Mouse (Mus musculus) liver, postnatal 0 days (tissue): Measurements from ENCODE around the gene Ccn6. TPM values are rescaled to one million over a fixed set of nuclear protein-coding genes. Genes with fewer than 3 reads are reported as not detected.
A peak's percentile ranks its signal among the peaks of the same experiment; 100 is the strongest.

ENCODE experiments used
- ATAC-seq: fragments of 200-750 bp; cut with Nextera tagmentation; 2 replicates; pipeline ENCODE4 v1.8.0; 2017; ENCODE audit warnings: mild to moderate bottlenecking, moderate library complexity
- DNase-seq: peaks from one replicate; pipeline ENCODE4 v3.0.0-alpha.2; 2016
- H3K27ac ChIP-seq: fragments of 300-500 bp; sonication (generic); 2 replicates; pipeline ENCODE4 v1.5.1; 2014; ENCODE audit warnings: antibody characterized with exemption, moderate library complexity, mild to moderate bottlenecking, low read depth
- H3K27me3 ChIP-seq: fragments of 300-500 bp; sonication (generic); 2 replicates; pipeline ENCODE4 v1.6.1; 2014; ENCODE audit warnings: low read length, control low read depth, mixed read lengths; ENCODE audit not compliant: insufficient read depth
- H3K36me3 ChIP-seq: fragments of 300-500 bp; sonication (generic); replicated peaks from 2 replicates; pipeline ENCODE4 v1.6.1; 2014; ENCODE audit warnings: mild to moderate bottlenecking, control low read depth, low read length, moderate library complexity, mixed read lengths; ENCODE audit not compliant: insufficient read depth
- H3K4me1 ChIP-seq: fragments of 300-500 bp; sonication (generic); 2 replicates; pipeline ENCODE4 v1.6.1; 2014; ENCODE audit warnings: antibody characterized with exemption, mild to moderate bottlenecking, control low read depth; ENCODE audit not compliant: insufficient read depth
- H3K4me2 ChIP-seq: fragments of 300-500 bp; sonication (generic); 2 replicates; pipeline ENCODE4 v1.6.1; 2014; ENCODE audit warnings: low read depth, mild to moderate bottlenecking, low read length, moderate library complexity, mixed read lengths
- H3K4me3 ChIP-seq: fragments of 300-500 bp; sonication (generic); 2 replicates; pipeline ENCODE4 v1.5.1; 2014; ENCODE audit warnings: low read depth, low read length
- H3K9ac ChIP-seq: fragments of 300-500 bp; sonication (generic); replicated peaks from 2 replicates; pipeline ENCODE4 v1.6.1; 2014; ENCODE audit warnings: mild to moderate bottlenecking, moderate library complexity
- H3K9me3 ChIP-seq: fragments of 300-500 bp; sonication (generic); 2 replicates; pipeline ENCODE4 v1.6.1; 2016; ENCODE audit warnings: mild to moderate bottlenecking, control low read depth, low read length, mixed read lengths
- CTCF ChIP-seq: sonication (generic); IDR thresholded peaks from 2 replicates; pipeline ENCODE4 v1.5.1; 2016; ENCODE audit warnings: antibody characterized with exemption, low read depth
- EP300 ChIP-seq: IDR thresholded peaks from 2 replicates; pipeline ENCODE4 v1.6.1; 2016; ENCODE audit warnings: antibody characterized with exemption, low read depth, mild to moderate bottlenecking
- WGBS: fragments of 180-500 bp; shearing (Covaris S2); extraction: QIAGEN DNeasy Blood & Tissue Kit; methylation state at CpG from one replicate; pipeline ENCODE4 v1.1.7; 2014; ENCODE audit not compliant: insufficient replicate concordance; 5-methylcytosine and 5-hydroxymethylcytosine counted together
- polyA plus RNA-seq: library from polyadenylated mRNA; unstranded; fragments of >200 nt; fragmentation: Nextera tagmentation; extraction: Ambion mirVana; gene quantifications from 2 replicates; pipeline ENCODE4 v1.2.1, GENCODE M21; 2015

Ccn6 gene
- polyA plus RNA-seq, 1 experiment from 2014 or later: not detected

GRCm38 (mm10) chr10:39121412-39121811 lies 42.2 kb downstream of the Ccn6 start:
- no peaks in the 10 kb centered on the region for H3K27me3 ChIP-seq
- DNase-seq (no peak), ATAC-seq (no peak)
- H3K9ac ChIP-seq: no peak overlapping the region
- no peak overlapping the region for H3K4me2 ChIP-seq
- no peak overlapping the region for H3K27ac ChIP-seq
- H3K4me1 ChIP-seq: no peaks in the 10 kb centered on the region
- H3K36me3 ChIP-seq: no peaks in the 10 kb centered on the region
- H3K4me3 ChIP-seq: no peak overlapping the region
- WGBS: 22% methylated on average over 4 of the region's 4 CpGs
- TF ChIP-seq EP300 (no peak), CTCF (peak; percentile 37)
- no peaks in the 10 kb centered on the region for H3K9me3 ChIP-seq

GRCm38 (mm10) chr10:39109489-39109874 lies 54.1 kb downstream of the Ccn6 start:
- H3K27me3 ChIP-seq: no peaks in the 10 kb centered on the region
- WGBS: 65% methylated on average over 4 of the region's 4 CpGs
- no peak overlapping the region for H3K4me2 ChIP-seq
- no peak overlapping the region for H3K4me3 ChIP-seq
- no peaks in the 10 kb centered on the region for H3K4me1 ChIP-seq
- H3K36me3 ChIP-seq: no peaks in the 10 kb centered on the region
- H3K27ac ChIP-seq: no peak overlapping the region
- H3K9me3 ChIP-seq: no peaks in the 10 kb centered on the region
- ATAC-seq: no peak
- no peak for DNase-seq
- H3K9ac ChIP-seq: no peak overlapping the region
- TF ChIP-seq EP300: no peak
- no peak for TF ChIP-seq CTCF

- no peak for ATAC-seq
- DNase-seq: no peak
Observed at GRCm38 (mm10) chr10:39108837-39109488, 54.6 kb downstream of the Ccn6 start.

GRCm38 (mm10) chr10:39106935-39107334 lies 56.7 kb downstream of the Ccn6 start:
- Histone ChIP-seq H3K27ac (no peak overlapping the region), H3K4me3 (no peak overlapping the region), H3K4me2 (no peak overlapping the region), H3K36me3 (no peaks in the 10 kb centered on the region), H3K27me3 (no peaks in the 10 kb centered on the region), H3K4me1 (no peaks in the 10 kb centered on the region), H3K9me3 (no peaks in the 10 kb centered on the region), H3K9ac (no peak overlapping the region)
- TF ChIP-seq CTCF (no peak), EP300 (no peak)
- DNase-seq (no peak), ATAC-seq (no peak)
- WGBS: 71% methylated on average over 4 of the region's 4 CpGs

More at GRCm38 (mm10) chr10:39108837-39109488, 54.6 kb downstream of the Ccn6 start:
- no peak overlapping the region for H3K4me2 ChIP-seq
- H3K4me1 ChIP-seq: no peaks in the 10 kb centered on the region
- H3K9ac ChIP-seq: no peak overlapping the region
- no peaks in the 10 kb centered on the region for H3K9me3 ChIP-seq
- H3K36me3 ChIP-seq: no peaks in the 10 kb centered on the region
- no peak for TF ChIP-seq EP300
- no peak for TF ChIP-seq CTCF
- 40% methylated on average over 10 of the region's 10 CpGs for WGBS
- H3K27me3 ChIP-seq: no peaks in the 10 kb centered on the region
- no peak overlapping the region for H3K4me3 ChIP-seq
- H3K27ac ChIP-seq: no peak overlapping the region

- DNase-seq: no peak
- ATAC-seq: no peak
- H3K36me3 ChIP-seq: no peaks in the 10 kb centered on the region
- 71% methylated on average over 3 of the region's 3 CpGs for WGBS
- no peaks in the 10 kb centered on the region for H3K4me1 ChIP-seq
- no peak overlapping the region for H3K4me3 ChIP-seq
- H3K9ac ChIP-seq: no peak overlapping the region
- no peak overlapping the region for H3K27ac ChIP-seq
- H3K9me3 ChIP-seq: no peaks in the 10 kb centered on the region
- no peak overlapping the region for H3K4me2 ChIP-seq
- no peak for TF ChIP-seq EP300
- no peak for TF ChIP-seq CTCF
- no peaks in the 10 kb centered on the region for H3K27me3 ChIP-seq
Observed at GRCm38 (mm10) chr10:39106413-39106812, 57.2 kb downstream of the Ccn6 start.

GRCm38 (mm10) chr10:39104803-39105449 lies 58.7 kb downstream of the Ccn6 start:
- WGBS: 83% methylated on average over 8 of the region's 8 CpGs
- Histone ChIP-seq H3K36me3 (no peaks in the 10 kb centered on the region), H3K9me3 (no peaks in the 10 kb centered on the region), H3K4me3 (no peak overlapping the region), H3K27ac (no peak overlapping the region), H3K9ac (no peak overlapping the region), H3K4me1 (no peaks in the 10 kb centered on the region), H3K27me3 (no peaks in the 10 kb centered on the region), H3K4me2 (no peak overlapping the region)
- TF ChIP-seq CTCF: no peak
- ATAC-seq (no peak), DNase-seq (no peak)

Other genes starting within 250 kb of the Ccn6 start
- gene Lama4, start 198.3 kb downstream of the Ccn6 start, polyA plus RNA-seq: 1.7 and 2.4 TPM in 2 replicates
- 1.3 and 1.9 TPM in 2 replicates for gene Fam229b, start 29.9 kb downstream of the Ccn6 start, polyA plus RNA-seq
- gene Tube1, start 29.8 kb downstream of the Ccn6 start, polyA plus RNA-seq: 2.1 and 2.2 TPM in 2 replicates
- gene Fyn, start 205.1 kb upstream of the Ccn6 start, polyA plus RNA-seq: 6.5 and 6.8 TPM in 2 replicates